Mouse (Mus musculus) G1E (cell line): ENCODE measurements around the gene Abhd16b. TPM values are rescaled to one million over a fixed set of nuclear protein-coding genes. Genes with fewer than 3 reads are reported as not detected.
"Not testable (repeated sequence)": the region's sequence is repeated elsewhere in the genome, so short reads cannot be mapped to it uniquely, and the experiment has no call there.

Experiments
- ATAC-seq: 2 replicates; pipeline ENCODE4 v1.8.0; 2016; ENCODE audit warnings: mild to moderate bottlenecking; ENCODE audit not compliant: insufficient number of reproducible peaks, poor library complexity, low FRiP score, severe bottlenecking; ENCODE audit errors: extremely low read depth
- DNase-seq: peaks from one replicate; pipeline ENCODE4 v3.0.0; 2012; ENCODE audit warnings: low spot score
- H3K27me3 ChIP-seq: 2 replicates; pipeline ENCODE4 v1.6.1; 2012; ENCODE audit warnings: mild to moderate bottlenecking, low read length, inconsistent platforms; ENCODE audit not compliant: insufficient read depth
- H3K36me3 ChIP-seq: replicated peaks from 2 replicates; pipeline ENCODE3; 2012; ENCODE audit warnings: mild to moderate bottlenecking, inconsistent platforms
- H3K4me1 ChIP-seq: 2 replicates; pipeline ENCODE4 v1.6.1; 2012; ENCODE audit warnings: low read depth, low read length, inconsistent platforms, mixed read lengths; ENCODE audit not compliant: insufficient read depth
- H3K4me3 ChIP-seq: 2 replicates; pipeline ENCODE4 v1.5.1; 2012; ENCODE audit warnings: low read depth, mild to moderate bottlenecking, inconsistent platforms, low read length, moderate library complexity, mixed read lengths
- H3K9me3 ChIP-seq: replicated peaks from 2 replicates; pipeline ENCODE4 v1.6.1; 2012; ENCODE audit warnings: inconsistent platforms
- CTCF ChIP-seq: IDR thresholded peaks from 2 replicates; pipeline ENCODE4 v1.5.1; 2012; ENCODE audit warnings: low read depth, low read length, inconsistent platforms, mixed read lengths
- GATA1 ChIP-seq: IDR thresholded peaks from 2 replicates; pipeline ENCODE4 v1.6.1; 2012; ENCODE audit warnings: borderline replicate concordance, low read length, inconsistent platforms, mixed read lengths
- GATA2 ChIP-seq: IDR thresholded peaks from 2 replicates; pipeline ENCODE4 v1.6.1; 2012; ENCODE audit warnings: low read depth, low read length, inconsistent platforms, borderline replicate concordance
- POLR2AphosphoS5 ChIP-seq: IDR thresholded peaks from 2 replicates; pipeline ENCODE4 v1.6.1; 2012; ENCODE audit warnings: low read depth, low read length, inconsistent platforms; ENCODE audit not compliant: insufficient replicate concordance
- TAL1 ChIP-seq: conservative IDR thresholded peaks from 2 replicates; pipeline ENCODE4 v1.6.1; 2012; ENCODE audit warnings: low read depth, low read length, inconsistent platforms, mixed read lengths
- polyA plus RNA-seq: library from polyadenylated mRNA; stranded (reverse); fragments of >175 nt; gene quantifications from 2 replicates; pipeline ENCODE4 v1.2.3, GENCODE M21; 2012
- total RNA-seq, 2 experiments: library from RNA; stranded (forward) in 1 of 2; stranded (reverse) in 1 of 2; fragments of 200-1000 nt in 1 of 2; fragments of >200 nt in 1 of 2; fragmentation: Nextera tagmentation in 1 of 2; gene quantifications; 2 replicates each; pipeline ENCODE4 v1.2.3; 2014 to 2017

Gene Abhd16b
- total and polyA plus RNA-seq, 3 experiments, result not detected

DNA sequence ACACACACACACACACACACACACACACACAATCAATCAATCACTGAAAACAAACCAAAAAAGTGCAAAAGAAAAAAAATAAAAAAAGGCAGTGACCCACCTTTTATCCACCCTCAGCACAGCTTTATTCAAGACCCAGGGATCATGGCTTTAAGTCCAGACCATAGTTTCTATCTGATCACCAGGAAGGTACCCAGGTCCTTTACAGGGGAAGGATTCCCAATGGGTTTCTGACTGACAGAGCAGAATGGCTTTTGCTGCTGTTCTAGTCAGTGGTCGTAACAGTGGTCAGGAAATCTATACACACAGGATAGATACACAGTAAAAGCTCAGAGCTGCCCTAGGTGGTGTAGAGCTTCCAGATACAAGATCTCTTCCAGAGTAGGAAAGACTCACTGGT, 7.3 kb upstream of the Abhd16b start:
- Histone ChIP-seq H3K36me3 (no peaks in the 10 kb centered on the region), H3K27me3 (peaks cover 51% of the 10 kb centered on the region), H3K4me1 (peaks cover 3% of the 10 kb centered on the region), H3K9me3 (no peaks in the 10 kb centered on the region), H3K4me3 (no peak overlapping the region)
- DNase-seq (no peak), ATAC-seq (no peak)
- TF ChIP-seq CTCF, result no peak
- TF ChIP-seq POLR2AphosphoS5, result no peak
- no peak for TF ChIP-seq TAL1
- no peak for TF ChIP-seq GATA1
- TF ChIP-seq GATA2, result no peak

DNA sequence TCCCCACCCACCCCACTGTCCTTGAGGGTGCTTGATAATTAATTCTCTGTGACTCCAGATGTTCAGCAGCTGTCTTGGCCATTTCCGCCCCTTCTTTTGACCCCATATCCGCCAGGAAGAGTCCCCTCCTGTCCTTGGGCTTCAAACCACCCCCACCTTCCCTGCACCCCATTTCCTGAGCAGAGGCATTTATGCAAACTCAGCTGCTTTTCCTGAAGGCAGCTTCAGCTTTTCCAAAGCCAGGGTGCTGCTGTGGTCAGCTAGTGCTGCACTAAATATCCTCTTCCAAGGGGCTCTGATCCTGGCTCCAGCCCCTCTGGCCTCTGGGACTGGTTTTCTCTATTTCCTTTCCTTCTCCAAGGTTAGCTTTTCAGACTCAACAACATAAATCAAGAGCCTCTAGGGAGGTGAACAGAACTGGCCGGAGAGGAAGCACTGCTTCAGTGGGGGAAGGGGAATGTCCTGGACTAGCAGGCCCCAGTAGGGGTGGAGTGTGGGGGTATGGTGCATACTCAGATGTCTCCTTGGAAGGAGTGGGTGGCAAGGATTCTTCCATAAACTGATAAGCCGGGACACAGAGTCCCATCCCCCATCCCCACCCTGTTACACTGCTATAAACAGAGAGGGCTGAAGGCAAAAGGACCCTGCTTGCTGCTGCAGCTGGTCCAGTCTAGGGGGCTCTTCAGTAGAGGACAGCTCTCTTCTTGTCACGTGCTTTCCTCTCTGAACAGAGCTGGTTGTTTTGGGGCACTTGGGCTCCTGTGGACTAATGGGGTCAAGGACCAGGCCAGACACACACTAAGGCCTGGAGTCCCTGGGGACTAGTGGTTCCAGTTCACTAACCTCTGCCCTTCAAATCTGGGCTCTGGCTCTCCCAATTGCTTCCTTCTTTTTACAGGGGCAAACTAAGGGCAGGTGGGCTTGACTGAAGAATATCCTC, 5.4 kb upstream of the Abhd16b start:
- no peak overlapping the region for H3K4me3 ChIP-seq
- H3K9me3 ChIP-seq, result no peaks in the 10 kb centered on the region
- no peak for TF ChIP-seq POLR2AphosphoS5
- TF ChIP-seq GATA1, result no peak
- TF ChIP-seq CTCF, result no peak
- TF ChIP-seq TAL1, result no peak
- TF ChIP-seq GATA2, result no peak
- peaks cover 51% of the 10 kb centered on the region for H3K27me3 ChIP-seq
- peaks cover 14% of the 10 kb centered on the region for H3K4me1 ChIP-seq
- DNase-seq (no peak), ATAC-seq (no peak)
- H3K36me3 ChIP-seq, result no peaks in the 10 kb centered on the region

DNA sequence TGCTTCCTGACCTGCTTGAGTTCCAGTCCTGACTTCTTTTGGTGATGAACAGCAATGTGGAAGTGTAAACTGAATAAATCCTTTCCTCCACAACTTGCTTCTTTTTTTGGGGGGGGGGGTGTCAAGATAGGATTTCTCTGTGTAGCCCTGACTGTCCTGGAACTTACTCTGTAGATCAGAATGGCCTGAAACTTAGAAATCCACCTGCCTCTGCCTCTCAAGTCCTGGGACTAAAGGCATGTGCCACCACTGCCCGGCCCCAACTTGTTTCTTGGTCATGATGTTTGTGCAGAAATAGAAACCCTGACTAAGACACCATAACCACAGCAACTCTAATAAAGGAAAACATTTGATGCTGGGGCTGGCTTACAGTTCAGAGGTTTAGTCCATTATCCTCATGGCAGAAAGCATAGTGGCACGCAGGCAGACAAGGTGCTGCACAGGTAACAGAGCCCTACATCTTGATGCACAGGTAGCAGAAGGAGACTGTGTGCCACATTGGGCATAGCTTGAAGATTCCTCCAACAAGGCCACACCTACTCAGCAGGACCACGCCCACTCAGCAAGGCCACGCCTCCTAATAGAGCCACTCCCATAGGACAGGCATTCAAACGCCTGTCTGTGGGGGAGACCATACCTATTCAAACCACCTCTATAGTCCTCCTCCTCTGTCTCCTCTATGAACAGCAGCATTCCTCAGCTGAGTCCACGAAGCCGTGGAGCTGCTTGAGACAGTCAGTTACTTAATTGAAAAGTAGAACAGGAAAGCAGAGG, 1.4 kb upstream of the Abhd16b start:
- H3K4me1 ChIP-seq, result peaks cover 21% of the 10 kb centered on the region
- no peak for DNase-seq
- H3K9me3 ChIP-seq, result no peaks in the 10 kb centered on the region
- H3K36me3 ChIP-seq, result no peaks in the 10 kb centered on the region
- no peak overlapping the region for H3K4me3 ChIP-seq
- H3K27me3 ChIP-seq, result peaks cover 29% of the 10 kb centered on the region
- TF ChIP-seq GATA1 (no peak), CTCF (no peak), TAL1 (no peak), POLR2AphosphoS5 (no peak), GATA2 (no peak)
- peak; percentile 56; the same call in 1 of the 2 replicates for ATAC-seq

DNA sequence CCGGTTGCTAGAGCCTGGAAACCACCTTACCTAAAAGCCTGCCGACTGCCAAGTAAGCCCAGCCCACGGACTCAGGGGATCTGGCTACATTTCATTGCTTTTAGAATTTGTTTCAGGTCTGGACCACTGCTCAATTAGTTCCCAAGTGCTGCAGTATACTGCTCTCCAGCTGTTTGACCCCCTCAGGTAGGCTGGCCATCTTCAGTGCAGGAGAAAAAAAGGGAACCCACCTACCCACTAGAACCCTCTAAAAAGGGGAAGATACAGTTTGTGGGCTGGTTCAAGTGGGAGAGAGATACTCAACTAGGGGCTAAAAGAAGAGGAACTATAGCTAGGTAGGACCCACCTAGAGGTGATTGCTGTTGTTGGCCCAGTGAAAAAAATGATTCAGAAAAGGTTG, 800 bp upstream of the Abhd16b start:
- Histone ChIP-seq H3K36me3 (no peaks in the 10 kb centered on the region), H3K4me3 (no peak overlapping the region), H3K9me3 (no peaks in the 10 kb centered on the region), H3K27me3 (peaks cover 24% of the 10 kb centered on the region), H3K4me1 (peaks cover 23% of the 10 kb centered on the region)
- no peak for ATAC-seq
- DNase-seq, result no peak
- no peak for TF ChIP-seq TAL1
- TF ChIP-seq POLR2AphosphoS5, result no peak
- no peak for TF ChIP-seq CTCF
- no peak for TF ChIP-seq GATA1
- no peak for TF ChIP-seq GATA2

DNA sequence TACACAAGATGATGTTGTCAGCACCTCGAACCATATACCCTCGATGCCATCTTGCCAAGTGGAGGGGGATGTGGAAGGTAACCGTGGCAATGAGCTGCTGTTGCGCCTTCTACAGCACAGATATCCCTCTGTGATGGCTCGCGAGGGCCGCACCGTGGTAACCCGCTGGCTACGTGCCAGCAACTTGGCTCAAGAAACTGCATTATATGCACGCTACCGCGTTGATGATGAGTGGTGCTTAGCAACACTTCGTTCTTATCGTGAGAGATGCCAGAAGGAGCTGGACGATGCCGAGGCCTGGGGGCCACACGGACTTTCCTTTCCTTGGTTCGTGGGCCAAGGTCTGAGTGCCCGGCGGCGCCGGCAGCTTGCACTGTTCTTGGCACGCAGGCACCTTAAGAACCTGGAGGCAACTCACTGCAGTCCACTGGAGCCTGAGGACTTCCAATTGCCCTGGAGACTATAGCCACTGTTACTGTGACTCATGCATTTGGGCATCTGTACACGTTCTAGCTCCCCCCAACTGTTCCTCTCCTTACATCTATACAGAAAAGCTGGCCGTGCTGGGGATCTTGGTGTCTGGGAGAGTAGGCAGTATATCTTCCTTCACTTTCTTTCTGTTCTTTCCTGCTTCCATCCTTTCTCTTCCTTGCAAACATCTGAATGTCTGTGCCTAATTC, 1.4 kb downstream of the Abhd16b start:
- no peak for TF ChIP-seq CTCF
- no peak for TF ChIP-seq GATA1
- TF ChIP-seq GATA2, result no peak
- TF ChIP-seq POLR2AphosphoS5, result no peak
- Histone ChIP-seq H3K36me3 (peaks cover 11% of the 10 kb centered on the region), H3K27me3 (peaks cover 11% of the 10 kb centered on the region), H3K4me1 (peaks cover 39% of the 10 kb centered on the region), H3K4me3 (no peak overlapping the region), H3K9me3 (no peaks in the 10 kb centered on the region)
- no peak for DNase-seq
- ATAC-seq, result no peak

DNA sequence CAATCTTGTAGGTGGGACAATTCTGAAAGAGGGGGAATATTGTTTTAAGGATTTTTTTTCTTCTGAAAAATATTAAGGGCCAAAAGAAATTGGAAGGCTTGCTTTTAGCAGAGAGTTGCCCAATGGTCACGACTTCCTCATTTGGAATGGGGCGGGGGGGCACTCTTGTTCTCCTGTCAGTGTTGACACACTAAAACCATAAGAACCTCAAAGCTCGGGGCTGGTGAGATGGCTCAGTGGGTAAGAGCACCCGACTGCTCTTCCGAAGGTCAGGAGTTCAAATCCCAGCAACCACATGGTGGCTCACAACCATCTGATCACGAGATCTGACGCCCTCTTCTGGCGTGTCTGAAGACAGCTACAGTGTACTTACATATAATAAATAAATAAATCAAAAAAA, 2.8 kb downstream of the Abhd16b start:
- DNase-seq, result peak; percentile 19
- Histone ChIP-seq H3K36me3 (peaks cover 26% of the 10 kb centered on the region), H3K4me1 (peaks cover 46% of the 10 kb centered on the region), H3K27me3 (peaks cover 11% of the 10 kb centered on the region)
- not testable (repeated sequence) for H3K4me3 ChIP-seq, ATAC-seq, H3K9me3 ChIP-seq
